Mouse (Mus musculus): ENCODE measurements at regions not wholly inside any gene's neighbourhood (a gene's known extent, or its start where the extent isn't known, plus 50 kb on each side); places are given as distances from the start of the nearest gene placed in this dataset.

DNA sequence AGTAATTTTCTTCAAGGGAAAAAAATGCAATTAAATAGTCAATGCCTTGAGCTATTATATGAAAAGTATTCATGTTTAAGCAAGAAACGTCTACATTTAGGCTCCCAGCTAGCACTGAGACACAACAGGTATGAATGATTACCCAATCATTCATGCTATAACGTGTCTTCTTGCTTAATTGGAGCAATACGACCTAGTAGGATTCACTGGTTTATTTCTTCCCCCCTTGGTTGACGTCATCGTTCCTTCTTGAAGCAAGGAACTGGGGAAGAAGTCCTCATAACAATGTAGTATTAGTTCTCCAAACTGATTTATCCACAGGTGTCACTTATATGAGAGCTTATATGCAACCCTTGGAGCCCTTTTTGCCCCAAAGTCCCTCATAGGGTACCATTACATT, 581.8 kb downstream of the Nfib start:
- H3K27ac ChIP-seq (ENCODE audit: low read depth, low read length) = no peak overlapping the region
- WGBS = 87% methylated on average over 5 of the region's 5 CpGs
- H3K36me3 ChIP-seq (ENCODE audit: control insufficient read depth, insufficient read depth, low read length) = no peaks in the 10 kb centered on the region

GRCm38 (mm10) chr4:82123101-82123500, 582.4 kb downstream of the Nfib start:
- Histone ChIP-seq H3K9me3 (ENCODE audit: control insufficient read depth, low read length) (no peaks in the 10 kb centered on the region), H3K27me3 (ENCODE audit: control insufficient read depth, insufficient read depth, low read length) (no peaks in the 10 kb centered on the region), H3K4me2 (no peak overlapping the region), H3K9ac (ENCODE audit: low read length) (no peak overlapping the region), H3K36me3 (ENCODE audit: control insufficient read depth, insufficient read depth, low read length) (no peaks in the 10 kb centered on the region), H3K27ac (ENCODE audit: low read depth, low read length) (no peak overlapping the region), H3K4me3 (ENCODE audit: low read depth, low read length) (no peak overlapping the region), H3K4me1 (ENCODE audit: control insufficient read depth, insufficient read depth, low read length) (no peaks in the 10 kb centered on the region)
- 92% methylated on average over 1 of the region's 1 CpGs for WGBS
- no peak for ATAC-seq (ENCODE audit: low FRiP score)
- peak; percentile 64 for DNase-seq (ENCODE audit: low spot score, missing footprints)

More for the DNA sequence above, 581.8 kb downstream of the Nfib start:
- no peaks in the 10 kb centered on the region for H3K4me1 ChIP-seq (ENCODE audit: control insufficient read depth, insufficient read depth, low read length)
- no peak overlapping the region for H3K4me3 ChIP-seq (ENCODE audit: low read depth, low read length)
- H3K27me3 ChIP-seq (ENCODE audit: control insufficient read depth, insufficient read depth, low read length) = no peaks in the 10 kb centered on the region
- DNase-seq (ENCODE audit: low spot score, missing footprints) (no peak), ATAC-seq (ENCODE audit: low FRiP score) (no peak)
- no peak overlapping the region for H3K4me2 ChIP-seq
- no peak overlapping the region for H3K9ac ChIP-seq (ENCODE audit: low read length)
- H3K9me3 ChIP-seq (ENCODE audit: control insufficient read depth, low read length) = no peaks in the 10 kb centered on the region

DNA sequence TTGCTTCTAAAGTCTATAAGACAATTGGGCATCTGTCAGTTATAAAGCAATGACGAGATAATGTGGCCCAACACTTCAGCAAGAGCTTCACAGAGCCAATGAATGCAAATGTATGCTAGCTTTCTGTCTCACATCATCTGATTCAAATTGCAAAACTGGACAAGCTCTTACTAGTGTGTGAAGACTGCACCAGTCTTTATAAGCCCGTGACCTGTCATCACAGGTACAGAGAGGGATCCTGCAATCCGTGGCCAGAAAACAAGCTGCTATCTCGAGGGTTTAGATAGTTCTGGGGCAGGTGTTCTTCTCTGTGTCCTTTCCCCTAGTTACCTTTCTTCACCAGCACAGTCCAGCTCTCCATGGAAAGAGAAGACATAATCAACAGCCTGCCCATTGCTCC, 584.8 kb downstream of the Nfib start:
- DNase-seq (ENCODE audit: low spot score, missing footprints) (peak; percentile 14), ATAC-seq (ENCODE audit: low FRiP score) (no peak)
- 80% methylated on average over 4 of the region's 4 CpGs for WGBS

DNA sequence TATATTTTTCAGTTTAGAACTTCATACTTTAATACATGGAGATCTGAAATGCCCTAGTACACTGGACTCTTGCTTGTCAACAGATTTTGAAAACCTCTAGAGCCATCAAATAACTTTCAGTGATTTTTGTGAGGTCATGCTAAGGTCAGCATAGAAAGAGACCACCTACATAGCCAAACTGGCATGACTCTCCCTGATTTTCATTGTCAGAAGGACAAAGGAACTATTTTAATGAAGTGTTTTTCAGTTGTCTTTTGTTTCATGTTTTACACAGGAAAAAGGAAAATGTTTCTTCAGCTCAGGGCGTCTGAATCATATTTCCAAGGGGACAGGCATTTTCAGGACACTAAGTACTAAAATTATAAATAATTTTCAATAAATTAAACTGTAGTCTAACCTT, 585.2 kb downstream of the Nfib start:
- 55% methylated on average over 1 of the region's 1 CpGs for WGBS
- no peak overlapping the region for H3K4me2 ChIP-seq
- H3K9ac ChIP-seq (ENCODE audit: low read length) = no peak overlapping the region
- no peaks in the 10 kb centered on the region for H3K4me1 ChIP-seq (ENCODE audit: control insufficient read depth, insufficient read depth, low read length)
- no peaks in the 10 kb centered on the region for H3K9me3 ChIP-seq (ENCODE audit: control insufficient read depth, low read length)
- H3K27me3 ChIP-seq (ENCODE audit: control insufficient read depth, insufficient read depth, low read length) = no peaks in the 10 kb centered on the region
- no peaks in the 10 kb centered on the region for H3K36me3 ChIP-seq (ENCODE audit: control insufficient read depth, insufficient read depth, low read length)
- no peak overlapping the region for H3K27ac ChIP-seq (ENCODE audit: low read depth, low read length)
- H3K4me3 ChIP-seq (ENCODE audit: low read depth, low read length) = no peak overlapping the region
- DNase-seq (ENCODE audit: low spot score, missing footprints) = peak; percentile 61
- no peak for ATAC-seq (ENCODE audit: low FRiP score)

More for the DNA sequence above, 584.8 kb downstream of the Nfib start:
- H3K4me3 ChIP-seq (ENCODE audit: low read depth, low read length) = no peak overlapping the region
- H3K4me2 ChIP-seq = no peak overlapping the region
- no peak overlapping the region for H3K9ac ChIP-seq (ENCODE audit: low read length)
- H3K36me3 ChIP-seq (ENCODE audit: control insufficient read depth, insufficient read depth, low read length) = no peaks in the 10 kb centered on the region
- no peaks in the 10 kb centered on the region for H3K27me3 ChIP-seq (ENCODE audit: control insufficient read depth, insufficient read depth, low read length)
- H3K4me1 ChIP-seq (ENCODE audit: control insufficient read depth, insufficient read depth, low read length) = no peaks in the 10 kb centered on the region
- no peak overlapping the region for H3K27ac ChIP-seq (ENCODE audit: low read depth, low read length)
- no peaks in the 10 kb centered on the region for H3K9me3 ChIP-seq (ENCODE audit: control insufficient read depth, low read length)

GRCm38 (mm10) chr4:82101837-82102236, 603.7 kb downstream of the Nfib start:
- no peak overlapping the region for H3K27ac ChIP-seq (ENCODE audit: low read depth, low read length)
- no peak overlapping the region for H3K4me2 ChIP-seq
- no peaks in the 10 kb centered on the region for H3K36me3 ChIP-seq (ENCODE audit: control insufficient read depth, insufficient read depth, low read length)
- H3K9ac ChIP-seq (ENCODE audit: low read length) = no peak overlapping the region
- no peaks in the 10 kb centered on the region for H3K27me3 ChIP-seq (ENCODE audit: control insufficient read depth, insufficient read depth, low read length)
- 87% methylated on average over 1 of the region's 1 CpGs for WGBS
- no peak overlapping the region for H3K4me3 ChIP-seq (ENCODE audit: low read depth, low read length)
- DNase-seq (ENCODE audit: low spot score, missing footprints) = no peak
- ATAC-seq (ENCODE audit: low FRiP score) = no peak
- no peaks in the 10 kb centered on the region for H3K4me1 ChIP-seq (ENCODE audit: control insufficient read depth, insufficient read depth, low read length)
- H3K9me3 ChIP-seq (ENCODE audit: control insufficient read depth, low read length) = no peaks in the 10 kb centered on the region

- Histone ChIP-seq H3K4me1 (ENCODE audit: control insufficient read depth, insufficient read depth, low read length) (no peaks in the 10 kb centered on the region), H3K36me3 (ENCODE audit: control insufficient read depth, insufficient read depth, low read length) (no peaks in the 10 kb centered on the region), H3K9ac (ENCODE audit: low read length) (no peak overlapping the region), H3K4me2 (no peak overlapping the region), H3K27ac (ENCODE audit: low read depth, low read length) (no peak overlapping the region), H3K27me3 (ENCODE audit: control insufficient read depth, insufficient read depth, low read length) (no peaks in the 10 kb centered on the region), H3K4me3 (ENCODE audit: low read depth, low read length) (no peak overlapping the region), H3K9me3 (ENCODE audit: control insufficient read depth, low read length) (no peaks in the 10 kb centered on the region)
- DNase-seq (ENCODE audit: low spot score, missing footprints) (no peak), ATAC-seq (ENCODE audit: low FRiP score) (no peak)
- 70% methylated on average over 6 of the region's 6 CpGs for WGBS
These were observed 605.6 kb downstream of the Nfib start for GRCm38 (mm10) chr4:82099970-82100368.

DNA sequence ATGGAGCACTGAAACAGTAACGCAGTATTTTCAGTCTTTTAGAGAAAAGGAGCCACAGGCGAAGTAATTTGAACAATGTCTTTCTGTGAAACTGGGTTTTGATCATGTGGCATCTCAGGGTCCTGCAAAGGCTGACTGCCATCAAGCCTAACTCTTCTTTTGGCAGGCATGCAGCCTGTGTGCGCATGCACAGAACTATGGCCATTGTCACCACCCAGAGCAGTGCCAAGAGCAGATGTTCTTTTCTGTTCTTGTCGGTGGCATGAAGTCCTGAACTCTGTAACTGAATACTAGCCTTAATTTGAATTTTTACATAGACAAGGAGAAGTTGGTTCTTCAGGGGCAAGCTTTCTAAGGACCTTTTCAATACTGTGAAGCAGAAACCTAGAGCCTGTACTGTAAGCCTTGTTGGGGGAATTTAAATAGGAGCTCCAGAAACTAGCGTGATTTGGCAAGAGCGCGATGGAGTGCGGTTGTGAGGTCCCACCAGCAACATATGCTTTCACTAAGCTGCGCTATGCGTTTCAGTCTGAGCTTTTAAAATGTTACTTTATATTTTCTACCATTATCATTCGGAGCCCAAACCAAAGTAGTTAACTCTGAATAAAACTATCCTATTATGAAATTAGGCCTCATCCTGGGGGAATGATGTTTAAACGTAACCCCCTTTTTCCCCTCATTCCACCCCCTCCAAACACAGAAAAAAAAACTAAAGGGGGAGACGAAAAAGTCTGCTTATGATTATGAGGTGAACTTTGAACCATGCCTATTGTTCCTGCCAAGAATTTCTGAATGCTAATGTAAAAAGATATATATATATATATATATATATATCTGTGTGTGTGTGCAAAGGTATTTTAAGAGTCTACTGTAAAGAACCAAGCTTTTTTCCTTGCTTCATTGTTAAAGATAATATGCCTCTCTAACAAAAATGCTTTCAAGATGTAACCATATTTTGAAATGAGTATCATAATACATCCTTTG, 606.3 kb downstream of the Nfib start:
- ATAC-seq (ENCODE audit: low FRiP score) (no peak), DNase-seq (ENCODE audit: low spot score, missing footprints) (no peak)
- no peaks in the 10 kb centered on the region for H3K4me1 ChIP-seq (ENCODE audit: control insufficient read depth, insufficient read depth, low read length)
- H3K4me3 ChIP-seq (ENCODE audit: low read depth, low read length) = no peak overlapping the region
- H3K36me3 ChIP-seq (ENCODE audit: control insufficient read depth, insufficient read depth, low read length) = no peaks in the 10 kb centered on the region
- H3K4me2 ChIP-seq = no peak overlapping the region
- no peak overlapping the region for H3K9ac ChIP-seq (ENCODE audit: low read length)
- 87% methylated on average over 13 of the region's 13 CpGs for WGBS
- no peak overlapping the region for H3K27ac ChIP-seq (ENCODE audit: low read depth, low read length)
- H3K9me3 ChIP-seq (ENCODE audit: control insufficient read depth, low read length) = no peaks in the 10 kb centered on the region
- H3K27me3 ChIP-seq (ENCODE audit: control insufficient read depth, insufficient read depth, low read length) = no peaks in the 10 kb centered on the region

- no peaks in the 10 kb centered on the region for H3K36me3 ChIP-seq (ENCODE audit: control insufficient read depth, insufficient read depth, low read length)
- no peak overlapping the region for H3K4me2 ChIP-seq
- H3K27ac ChIP-seq (ENCODE audit: low read depth, low read length) = no peak overlapping the region
- DNase-seq (ENCODE audit: low spot score, missing footprints) = no peak
- no peaks in the 10 kb centered on the region for H3K27me3 ChIP-seq (ENCODE audit: control insufficient read depth, insufficient read depth, low read length)
- no peak overlapping the region for H3K4me3 ChIP-seq (ENCODE audit: low read depth, low read length)
- no peaks in the 10 kb centered on the region for H3K9me3 ChIP-seq (ENCODE audit: control insufficient read depth, low read length)
- 78% methylated on average over 5 of the region's 5 CpGs for WGBS
- no peak overlapping the region for H3K9ac ChIP-seq (ENCODE audit: low read length)
- no peak for ATAC-seq (ENCODE audit: low FRiP score)
- no peaks in the 10 kb centered on the region for H3K4me1 ChIP-seq (ENCODE audit: control insufficient read depth, insufficient read depth, low read length)
These were observed 613.0 kb downstream of the Nfib start for GRCm38 (mm10) chr4:82092296-82093230.

GRCm38 (mm10) chr4:82089657-82090056, 615.9 kb downstream of the Nfib start:
- H3K27ac ChIP-seq (ENCODE audit: low read depth, low read length) = no peak overlapping the region
- no peak overlapping the region for H3K9ac ChIP-seq (ENCODE audit: low read length)
- H3K9me3 ChIP-seq (ENCODE audit: control insufficient read depth, low read length) = no peaks in the 10 kb centered on the region
- H3K4me3 ChIP-seq (ENCODE audit: low read depth, low read length) = no peak overlapping the region
- no peaks in the 10 kb centered on the region for H3K27me3 ChIP-seq (ENCODE audit: control insufficient read depth, insufficient read depth, low read length)
- no peaks in the 10 kb centered on the region for H3K36me3 ChIP-seq (ENCODE audit: control insufficient read depth, insufficient read depth, low read length)
- no peaks in the 10 kb centered on the region for H3K4me1 ChIP-seq (ENCODE audit: control insufficient read depth, insufficient read depth, low read length)
- ATAC-seq (ENCODE audit: low FRiP score) = no peak
- 90% methylated on average over 5 of the region's 5 CpGs for WGBS
- no peak for DNase-seq (ENCODE audit: low spot score, missing footprints)
- H3K4me2 ChIP-seq = no peak overlapping the region
